Mouse (Mus musculus) olfactory bulb, adult 2 months (tissue): ENCODE measurements around the gene Gm2a.

Experiments
- CTCF ChIP-seq: fragments of 200-500 bp; IDR thresholded peaks from 2 replicates; pipeline ENCODE4 v1.5.1; 2012; ENCODE audit warnings: low read depth, mild to moderate bottlenecking, low read length, moderate library complexity; ENCODE audit not compliant: insufficient read depth
- POLR2A ChIP-seq: fragments of 200-500 bp; IDR thresholded peaks from 2 replicates; pipeline ENCODE4 v1.6.1; 2012; ENCODE audit warnings: mild to moderate bottlenecking, low read depth, low read length, moderate library complexity; ENCODE audit not compliant: insufficient read depth

DNA sequence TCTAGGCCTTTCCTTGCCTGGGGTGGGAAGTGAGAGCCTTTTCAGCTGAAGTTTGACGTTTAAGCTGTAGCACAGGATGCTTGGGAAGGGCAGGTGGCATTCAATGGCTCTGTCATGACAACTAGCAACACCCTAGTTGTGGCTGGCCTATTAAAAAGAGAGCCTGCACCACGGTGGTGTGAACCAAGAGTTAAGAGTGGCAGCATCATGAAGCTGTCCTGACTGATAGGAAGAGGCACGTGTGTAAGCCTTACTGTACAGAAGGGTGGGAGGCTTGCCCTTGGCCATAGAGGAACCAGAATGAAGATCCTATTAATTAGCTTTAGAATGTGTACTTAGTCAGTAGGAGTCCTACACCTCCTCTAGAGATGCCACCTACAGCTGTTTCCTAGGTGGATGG lies 30.5 kb downstream of the Gm2a start:
- no peak for TF ChIP-seq CTCF
- no peak for TF ChIP-seq POLR2A
